Mouse (Mus musculus): Measurements from ENCODE around the gene Srp68.

GRCm38 (mm10) chr11:116311169-116311568 lies 37.2 kb upstream of the Srp68 start:
- TF ChIP-seq POLR2A (IDR thresholded peaks at IDR 0.05; ENCODE audit: low read depth, low read length) (no peak), CTCF (conservative IDR thresholded peaks at IDR 0.05; ENCODE audit: insufficient read depth, insufficient read length, low read depth, low read length) (no peak)
